Mouse (Mus musculus) olfactory bulb, adult 2 months (tissue): Measurements from ENCODE around the gene Rrnad1.

Source experiments
- CTCF ChIP-seq: fragments of 200-500 bp; IDR thresholded peaks from 2 replicates; pipeline ENCODE4 v1.5.1; 2012; ENCODE audit warnings: low read depth, mild to moderate bottlenecking, low read length, moderate library complexity; ENCODE audit not compliant: insufficient read depth
- POLR2A ChIP-seq: fragments of 200-500 bp; IDR thresholded peaks from 2 replicates; pipeline ENCODE4 v1.6.1; 2012; ENCODE audit warnings: mild to moderate bottlenecking, low read depth, low read length, moderate library complexity; ENCODE audit not compliant: insufficient read depth

- TF ChIP-seq CTCF (peak; percentile 86), POLR2A (peak; percentile 50)
Measured at GRCm38 (mm10) chr3:87930078-87930795, at the start of gene Rrnad1, which contains the start of gene Isg20l2.
